Mouse (Mus musculus) embryonic stem cell, embryonic (primary cell): ENCODE measurements around the gene Auts2.

ENCODE experiments used
- CTCF ChIA-PET, 4 experiments: fragments of 300-600 bp in 2 of 4; fragments of 350-600 bp in 2 of 4; sonication (Branson Sonifier 250); formaldehyde crosslinking; loops; one replicate each; lab custom pipeline; 2022; ENCODE audit warnings: inconsistent platforms in 2 of 4; lab: Charles Lee
- POLR2A ChIA-PET, 4 experiments: fragments of 300-600 bp in 2 of 4; fragments of 350-600 bp in 2 of 4; sonication (Branson Sonifier 250); formaldehyde crosslinking; loops; one replicate each; lab custom pipeline; 2022; ENCODE audit warnings: antibody characterized with exemption in 4 of 4, inconsistent platforms in 1 of 4; lab: Charles Lee

The Auts2 gene

DNA sequence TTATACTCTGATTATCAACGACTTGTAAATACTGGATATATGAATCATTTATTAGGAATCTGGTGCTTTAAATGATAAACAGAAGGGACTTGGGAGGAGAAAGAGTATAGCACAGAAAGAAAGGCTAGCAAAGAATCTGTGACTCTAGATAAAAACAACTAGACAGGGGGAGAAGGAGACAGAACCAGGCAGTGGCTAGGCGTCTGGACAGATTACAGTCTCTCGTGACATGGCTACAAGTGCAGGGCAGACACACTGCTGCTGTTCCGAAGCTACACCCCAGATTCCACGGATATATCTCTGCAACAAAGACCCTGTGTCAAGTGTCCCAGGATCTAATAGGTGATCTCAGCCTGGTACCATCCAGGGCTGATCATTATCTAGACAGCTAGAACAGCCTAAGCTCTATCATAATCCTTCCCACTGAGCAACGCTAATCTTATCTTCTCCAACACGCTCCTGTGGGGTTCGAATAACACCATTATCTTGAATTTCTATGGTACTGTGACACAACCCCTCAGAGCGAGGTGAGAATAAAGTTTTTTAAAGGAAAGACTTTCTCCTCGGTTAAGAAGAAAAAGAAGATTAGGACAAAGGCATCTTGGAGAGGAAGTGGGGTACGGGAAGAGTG, 63.8 kb downstream of the Auts2 start:
- ChIA-PET CTCF (interaction anchor here in 1 of 4 experiments (0.6 kb wide), 1 partner anchor 1046 kb away, joined by 3 read pairs; no protein-coding TSS in a partner anchor), POLR2A (interaction anchor here in 1 of 4 experiments (0.8 kb wide), 1 partner anchor 66 kb away, joined by 3 read pairs; no protein-coding TSS in a partner anchor)

DNA sequence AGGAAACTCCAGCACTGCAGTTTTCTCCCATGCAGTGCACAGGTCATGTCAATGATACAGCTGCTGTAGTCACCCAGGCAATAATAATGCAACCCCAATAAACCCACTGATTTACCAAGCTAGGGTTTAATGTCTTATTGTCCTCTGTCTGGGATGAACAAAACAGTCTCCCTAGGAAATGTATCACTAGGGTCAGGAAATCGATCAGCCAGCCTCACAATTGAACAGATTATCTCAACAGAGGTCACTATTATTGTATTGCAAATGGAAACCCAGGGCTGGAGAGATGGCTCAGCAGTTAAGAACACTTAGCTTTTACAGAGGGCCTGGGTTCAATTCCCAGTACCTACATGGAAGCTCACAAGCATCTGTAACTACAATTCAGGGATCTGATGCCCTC, 65.6 kb downstream of the Auts2 start:
- ChIA-PET CTCF (no interaction called here), POLR2A (interaction anchor here in 1 of 4 experiments (0.9 to 1.6 kb wide), 2 partner anchors 12 to 40 kb away, joined by 3 to 4 read pairs; no protein-coding TSS in a partner anchor)

DNA sequence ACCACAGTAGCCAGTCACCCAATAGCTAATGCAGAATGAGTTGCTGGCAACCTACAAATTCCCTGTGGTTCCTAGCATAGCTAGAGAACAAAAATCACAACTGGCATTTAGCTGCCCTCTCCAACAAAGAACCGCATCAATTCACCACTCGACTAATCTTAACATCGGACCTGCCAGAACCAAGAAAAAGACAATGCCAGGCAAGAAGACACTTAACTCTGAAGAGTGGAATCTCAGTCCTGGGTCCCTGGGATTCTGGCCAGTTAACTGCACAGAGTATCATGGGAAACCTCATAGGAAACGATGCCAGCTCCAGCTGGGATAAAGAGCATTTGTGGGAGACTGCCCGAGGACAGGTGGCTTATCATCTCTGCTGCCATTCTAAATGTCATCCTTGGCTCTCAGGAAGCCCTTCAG, 70.2 kb downstream of the Auts2 start:
- ChIA-PET POLR2A (interaction anchor here in 1 of 4 experiments (1.1 kb wide), 1 partner anchor 11 kb away, joined by 3 read pairs; no protein-coding TSS in a partner anchor), CTCF (interaction anchor here in 1 of 4 experiments (0.6 kb wide), 1 partner anchor 28 kb away, joined by 7 read pairs; no protein-coding TSS in a partner anchor)

DNA sequence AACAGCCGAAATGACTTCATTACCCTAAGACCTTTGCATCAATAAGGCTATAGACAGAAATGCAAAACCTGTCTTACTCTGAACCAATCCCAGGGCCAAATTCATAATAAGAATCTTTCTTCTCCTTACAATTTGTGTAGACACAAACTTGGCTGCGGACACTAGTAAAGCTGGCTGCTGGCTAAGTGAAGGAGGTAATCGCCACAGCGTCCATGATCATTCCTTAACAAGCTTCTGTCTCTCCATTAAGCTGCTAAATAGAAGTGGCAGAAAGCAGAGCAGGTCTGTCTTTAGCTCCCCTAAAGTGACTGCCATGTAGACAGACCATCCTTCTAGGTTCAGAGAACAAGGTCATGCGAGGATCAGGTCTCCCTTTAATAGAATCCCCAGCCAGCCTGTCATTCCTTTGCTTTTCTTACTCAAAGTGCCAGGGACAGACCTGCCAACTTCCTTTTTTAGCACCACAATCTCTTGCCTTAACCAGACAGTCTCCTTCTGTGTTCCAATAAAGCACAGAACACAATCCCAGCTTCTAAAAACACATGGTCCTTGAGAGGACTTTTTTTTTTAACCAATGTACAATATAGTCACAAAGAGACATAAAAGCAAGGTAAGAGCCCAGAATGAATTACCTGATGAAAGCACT, 70.8 kb downstream of the Auts2 start:
- POLR2A ChIA-PET = no interaction called here

DNA sequence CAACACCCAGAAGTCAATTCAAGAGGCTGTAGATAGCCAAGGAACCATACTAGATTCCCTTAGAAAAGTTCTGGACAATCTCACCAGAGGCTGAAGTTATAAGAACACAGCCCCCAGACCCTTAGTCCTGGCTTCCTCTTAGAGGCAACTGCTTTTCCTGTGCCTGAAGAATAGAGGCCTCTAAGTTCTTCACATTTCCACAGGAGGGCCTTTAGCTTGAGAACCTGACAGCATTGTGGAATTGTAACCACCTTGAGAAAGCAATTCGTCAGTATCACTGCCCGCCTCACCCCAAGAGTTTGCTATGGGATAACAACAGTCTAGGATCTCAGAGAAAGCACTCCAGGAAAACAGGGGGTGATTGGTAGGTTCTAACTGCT, 75.8 kb downstream of the Auts2 start:
- CTCF ChIA-PET = no interaction called here
- POLR2A ChIA-PET = no interaction called here

More for the DNA sequence above, 70.8 kb downstream of the Auts2 start:
- CTCF ChIA-PET = no interaction called here

DNA sequence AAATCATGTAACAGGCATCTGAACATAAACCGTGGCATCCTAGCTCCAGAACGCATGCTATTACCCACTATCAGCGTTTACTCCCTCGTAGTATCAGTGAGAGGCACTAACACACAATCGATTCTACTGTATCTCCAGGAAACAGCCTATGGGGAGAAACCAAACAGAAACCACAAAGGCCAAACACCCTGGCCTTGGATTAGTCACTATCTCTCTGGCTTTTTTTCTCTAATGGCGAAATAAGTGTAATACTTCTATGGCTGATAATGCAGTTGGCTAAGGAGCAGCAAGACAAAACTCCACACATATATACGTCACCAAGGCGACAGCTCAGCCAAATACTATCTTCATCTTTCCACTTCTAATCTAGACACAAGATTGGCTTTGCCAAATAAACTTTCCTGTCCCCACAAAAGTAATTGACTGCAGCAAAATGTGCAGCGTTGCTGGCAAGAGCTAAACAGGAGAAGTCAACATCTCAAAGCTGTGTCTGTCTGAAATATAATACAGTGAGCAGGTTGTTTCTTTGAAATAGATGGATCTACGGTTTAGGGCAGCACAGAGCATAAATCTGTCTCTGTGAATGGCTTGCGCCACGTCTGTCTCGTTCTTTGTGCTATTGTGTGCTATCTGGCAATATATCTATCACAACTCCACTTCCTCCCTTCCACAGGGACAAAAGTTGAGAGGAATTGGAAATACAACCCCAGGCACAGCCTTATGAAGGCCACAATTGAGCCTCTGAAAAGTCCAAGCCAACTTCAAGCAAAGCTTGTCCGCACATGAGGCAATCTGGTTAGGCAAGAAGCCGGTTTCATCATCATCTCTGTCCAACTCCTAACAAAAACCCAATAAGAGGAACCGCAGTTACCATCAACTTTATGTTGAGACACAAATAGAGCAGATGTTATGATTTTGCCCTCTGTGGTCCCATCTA, 76.4 kb downstream of the Auts2 start:
- ChIA-PET CTCF (no interaction called here), POLR2A (no interaction called here)

DNA sequence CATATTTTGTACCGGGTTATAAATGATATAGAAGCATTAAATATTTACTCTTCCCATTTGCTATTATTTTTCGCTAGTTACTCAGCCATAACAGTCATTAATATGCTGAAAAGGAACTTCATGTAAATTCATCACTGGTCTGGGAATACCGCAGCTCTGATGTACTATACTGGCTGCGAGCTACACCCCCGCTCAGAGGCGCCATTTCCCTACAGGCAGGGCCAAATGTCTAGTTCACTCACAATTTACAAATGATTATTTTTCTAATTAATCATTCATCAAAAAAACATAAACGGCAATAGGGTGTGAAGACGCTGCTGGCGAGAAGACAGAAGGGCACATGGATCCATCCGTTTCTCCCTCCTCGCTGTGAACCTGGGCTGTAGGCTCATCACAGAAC, 80.6 kb downstream of the Auts2 start:
- ChIA-PET CTCF (no interaction called here), POLR2A (interaction anchor here in 1 of 4 experiments (1.5 kb wide), 1 partner anchor 11 kb away, joined by 3 read pairs; no protein-coding TSS in a partner anchor)

DNA sequence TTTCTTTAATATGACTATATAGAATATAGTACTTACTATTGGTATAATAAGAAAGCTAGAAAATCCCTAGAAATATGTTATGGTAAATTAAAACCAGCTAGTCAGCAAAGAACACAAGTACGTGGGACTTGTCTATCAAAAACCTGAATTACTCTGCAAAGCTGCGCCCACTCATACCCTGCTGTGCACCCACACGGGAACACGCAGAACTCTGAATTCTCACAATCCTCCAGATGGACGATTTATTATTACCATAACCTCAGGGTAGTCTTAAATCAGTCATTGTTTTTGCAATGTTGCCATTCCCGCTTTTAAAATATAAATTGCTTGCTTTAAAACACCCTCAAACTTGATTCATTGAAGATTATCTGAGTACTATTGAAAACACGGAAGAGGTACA, 84.6 kb downstream of the Auts2 start:
- ChIA-PET CTCF (no interaction called here), POLR2A (interaction anchor here in 1 of 4 experiments (0.6 kb wide), 1 partner anchor 45 kb away, joined by 3 read pairs; no protein-coding TSS in a partner anchor)

DNA sequence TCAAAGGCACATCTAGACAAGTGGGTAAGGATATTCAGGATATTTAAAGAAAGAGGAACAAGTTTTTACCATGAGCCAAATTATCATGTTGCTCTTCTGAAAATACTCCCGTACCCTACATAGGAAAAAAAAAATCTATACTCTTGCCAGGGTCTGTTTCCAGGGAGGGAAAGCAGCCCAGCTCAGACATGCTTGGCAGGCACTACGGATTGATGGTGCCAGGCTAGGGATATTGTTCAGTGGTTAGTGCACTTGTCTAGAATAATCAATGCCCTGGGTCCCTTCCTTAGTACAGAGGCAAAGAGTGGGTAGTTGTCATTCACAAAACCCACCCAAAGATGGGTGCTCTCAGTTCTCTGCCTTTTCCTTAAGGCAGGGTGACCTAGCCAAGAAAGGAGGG, 90.8 kb downstream of the Auts2 start:
- ChIA-PET CTCF (no interaction called here), POLR2A (no interaction called here)

DNA sequence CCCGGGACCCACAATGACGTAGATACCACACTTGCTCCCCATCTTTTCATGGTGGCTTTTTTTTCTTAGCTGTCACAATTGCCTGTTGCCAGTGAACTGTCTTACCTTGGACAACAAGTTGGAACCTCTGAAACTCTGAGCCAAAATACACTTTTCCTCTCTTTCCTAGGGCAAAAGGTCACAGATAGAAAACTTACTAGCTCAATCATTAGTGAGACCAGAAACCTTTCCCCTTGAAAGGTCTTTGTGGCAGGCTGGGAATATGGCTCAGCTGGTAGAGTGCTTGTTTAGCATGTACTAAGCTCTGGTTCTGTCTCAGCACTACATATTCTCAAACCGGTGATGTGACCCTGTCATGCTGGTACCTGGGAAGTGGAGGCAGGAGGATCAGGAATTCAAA, 93.1 kb downstream of the Auts2 start:
- POLR2A ChIA-PET = no interaction called here
- CTCF ChIA-PET = no interaction called here

DNA sequence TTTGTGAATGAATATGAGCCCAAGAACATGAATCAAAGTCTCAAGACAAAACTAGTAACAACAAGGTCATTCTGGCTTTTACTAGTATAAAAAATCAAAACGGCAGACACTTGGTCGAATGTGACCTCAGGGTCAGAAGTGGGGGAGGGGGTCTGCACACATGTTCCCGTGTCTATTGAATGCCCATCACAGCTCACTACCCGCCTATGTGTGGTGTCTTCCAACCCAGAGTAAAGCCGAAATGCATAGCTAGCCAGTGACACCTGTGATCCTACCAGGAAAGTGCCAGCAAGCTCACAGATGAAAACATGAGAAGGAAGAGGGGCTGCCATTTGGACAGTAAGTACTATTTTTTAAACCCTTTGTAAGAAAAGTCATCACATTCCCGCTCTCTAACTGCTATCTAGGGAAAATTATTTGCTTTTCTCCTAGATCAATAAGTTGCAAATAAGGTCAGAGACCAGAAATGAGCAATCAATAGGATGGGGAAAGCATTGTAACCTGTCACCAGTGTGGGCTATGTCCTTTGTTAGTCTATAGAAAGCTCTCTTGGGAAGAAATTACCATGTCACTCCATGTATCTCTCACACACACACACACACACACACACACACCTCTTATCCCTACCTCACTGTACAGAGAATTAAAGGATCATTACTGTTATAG, 94.6 kb downstream of the Auts2 start:
- CTCF ChIA-PET = interaction anchor here in 1 of 4 experiments (0.6 kb wide), 1 partner anchor 393 kb away, joined by 3 read pairs; no protein-coding TSS in a partner anchor
- POLR2A ChIA-PET = no interaction called here

DNA sequence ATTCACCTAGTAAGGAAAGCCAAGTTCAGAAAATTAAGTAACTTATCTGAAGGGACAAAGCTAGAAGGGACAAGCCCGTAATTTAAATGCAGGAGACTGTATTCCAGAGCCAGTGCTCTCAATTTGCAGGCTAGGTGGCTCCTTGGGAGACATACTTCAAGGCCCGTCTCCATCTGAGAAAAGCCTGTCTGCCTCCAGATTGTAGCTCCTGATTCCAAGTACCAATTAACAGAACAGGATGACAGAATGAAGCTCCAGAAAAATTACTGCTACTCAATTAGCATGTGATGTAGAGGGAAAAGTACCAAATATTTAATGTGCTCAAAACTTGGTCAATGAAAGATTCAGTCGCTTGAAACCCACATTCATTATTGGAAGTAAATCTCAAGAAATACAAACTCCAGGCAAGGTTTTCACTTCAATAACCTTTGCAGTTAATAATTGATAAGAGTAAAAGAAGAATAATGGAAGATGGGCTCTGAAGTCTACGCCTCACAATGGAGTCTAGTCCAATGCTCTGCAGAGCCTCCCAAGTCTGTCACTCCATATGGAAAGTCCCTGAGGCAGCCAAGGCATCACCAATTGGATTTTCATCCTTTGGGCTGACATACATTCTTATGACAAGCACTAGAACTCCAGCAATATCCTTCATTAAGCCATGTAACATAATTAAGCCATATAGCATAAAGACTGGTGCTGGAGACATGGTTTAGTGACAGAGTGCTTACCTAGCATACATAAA, 97.8 kb downstream of the Auts2 start:
- ChIA-PET POLR2A (no interaction called here), CTCF (no interaction called here)

DNA sequence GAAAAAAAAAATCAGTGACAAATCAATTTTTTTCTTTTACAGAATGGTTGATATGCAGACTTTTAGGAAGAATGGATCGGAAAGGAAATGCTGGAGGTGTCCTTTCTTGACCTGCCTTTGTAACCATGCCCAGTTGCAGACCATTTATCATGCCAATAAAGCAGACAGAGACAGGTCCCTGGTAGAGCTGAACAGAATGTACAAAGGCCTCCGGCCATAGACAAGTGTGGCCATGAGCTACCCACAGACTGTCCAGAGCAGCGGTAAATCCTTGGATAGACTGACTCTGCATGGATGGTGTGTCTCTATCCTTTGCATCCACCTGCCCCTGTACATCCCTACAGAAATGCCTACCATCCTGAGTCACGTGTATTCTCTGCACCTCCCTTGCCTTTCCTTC, 100.2 kb downstream of the Auts2 start:
- ChIA-PET POLR2A (no interaction called here), CTCF (interaction anchor here in 1 of 4 experiments (0.5 kb wide), 1 partner anchor 73 kb away, joined by 5 read pairs; no protein-coding TSS in a partner anchor)

DNA sequence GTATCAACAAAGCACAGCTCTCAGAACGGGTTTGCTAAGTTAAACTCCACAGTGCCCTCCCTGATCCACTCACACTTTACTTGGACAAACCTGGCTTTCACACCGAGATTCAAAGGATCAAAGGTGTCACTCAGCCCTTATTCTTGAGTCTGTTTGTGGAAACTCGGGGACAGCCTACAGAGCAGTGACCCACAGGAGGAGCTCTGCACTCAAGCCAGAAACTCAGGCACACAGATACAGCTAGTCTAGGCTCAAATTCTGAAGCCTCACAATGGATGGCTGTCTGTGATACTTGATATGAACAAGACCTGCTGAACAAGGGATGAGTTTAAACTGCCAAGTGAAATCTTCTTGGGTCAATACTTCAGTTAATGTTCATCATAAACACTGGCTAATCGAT, 104.7 kb downstream of the Auts2 start:
- CTCF ChIA-PET = no interaction called here
- POLR2A ChIA-PET = interaction anchor here in 1 of 4 experiments (0.9 kb wide), 1 partner anchor 8 kb away, joined by 3 read pairs; no protein-coding TSS in a partner anchor

DNA sequence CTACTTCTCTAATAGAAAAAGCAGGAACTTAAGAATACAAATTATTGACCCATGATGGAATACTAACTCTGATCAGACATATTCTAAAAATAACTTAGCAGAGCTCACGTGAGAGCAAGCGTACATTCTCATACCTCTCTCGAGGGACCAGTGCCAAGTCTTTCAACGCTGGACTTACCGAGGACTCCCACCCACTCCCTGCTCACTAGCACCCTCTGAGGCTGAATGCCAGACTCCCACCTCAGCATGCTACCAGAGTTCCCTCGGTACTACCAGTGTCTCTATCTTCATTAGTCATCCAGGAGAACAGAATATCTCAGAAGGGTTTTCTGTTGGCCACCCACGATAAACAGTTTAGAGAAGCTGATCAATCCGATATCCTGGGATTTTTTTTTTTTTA, 105.2 kb downstream of the Auts2 start:
- ChIA-PET CTCF (no interaction called here), POLR2A (interaction anchor here in 1 of 4 experiments (0.9 kb wide), 1 partner anchor 8 kb away, joined by 3 read pairs; no protein-coding TSS in a partner anchor)

DNA sequence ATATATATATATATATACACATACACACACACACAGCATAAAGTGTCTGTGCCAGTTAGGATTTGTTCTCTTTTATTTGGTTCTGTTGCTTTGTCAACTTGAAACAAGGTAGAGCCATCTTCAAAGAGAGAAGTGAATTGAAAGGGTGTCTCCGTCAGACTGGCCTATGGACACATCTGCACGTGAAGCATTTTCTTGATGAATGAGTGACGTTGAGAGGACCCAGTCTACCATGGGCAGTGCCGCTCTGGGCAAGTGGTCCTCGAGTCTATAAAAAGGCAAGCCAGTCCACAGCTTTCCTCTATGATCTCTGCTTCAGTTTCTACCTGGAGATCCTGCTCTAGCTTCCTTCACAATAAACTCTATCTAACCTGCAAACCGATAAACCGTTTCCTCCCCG, 105.7 kb downstream of the Auts2 start:
- POLR2A ChIA-PET = no interaction called here
- CTCF ChIA-PET = interaction anchor here in 1 of 4 experiments (0.6 kb wide), 1 partner anchor 1733 kb away, joined by 3 read pairs; no protein-coding TSS in a partner anchor

DNA sequence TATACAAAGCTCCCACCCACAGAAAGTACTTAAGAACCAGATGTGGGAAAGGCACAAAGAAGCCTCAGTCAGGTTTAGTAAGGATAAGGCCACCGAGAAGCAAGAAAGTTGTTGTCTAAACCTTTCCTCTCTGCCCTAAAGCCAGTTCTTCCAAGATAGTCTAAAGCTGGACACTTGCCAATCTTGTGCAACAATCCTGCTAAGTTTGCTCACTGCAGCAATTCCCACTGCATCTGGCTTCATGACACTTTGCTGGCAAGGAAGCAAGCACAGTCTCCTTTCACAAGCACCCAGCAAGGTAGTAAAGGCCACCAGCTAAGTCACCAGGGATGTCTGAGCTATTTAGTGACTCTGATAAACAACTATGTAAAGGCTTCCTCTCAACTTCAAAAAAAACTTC, 106.2 kb downstream of the Auts2 start:
- ChIA-PET CTCF (interaction anchor here in 1 of 4 experiments (0.6 kb wide), 1 partner anchor 1733 kb away, joined by 3 read pairs; no protein-coding TSS in a partner anchor), POLR2A (no interaction called here)

DNA sequence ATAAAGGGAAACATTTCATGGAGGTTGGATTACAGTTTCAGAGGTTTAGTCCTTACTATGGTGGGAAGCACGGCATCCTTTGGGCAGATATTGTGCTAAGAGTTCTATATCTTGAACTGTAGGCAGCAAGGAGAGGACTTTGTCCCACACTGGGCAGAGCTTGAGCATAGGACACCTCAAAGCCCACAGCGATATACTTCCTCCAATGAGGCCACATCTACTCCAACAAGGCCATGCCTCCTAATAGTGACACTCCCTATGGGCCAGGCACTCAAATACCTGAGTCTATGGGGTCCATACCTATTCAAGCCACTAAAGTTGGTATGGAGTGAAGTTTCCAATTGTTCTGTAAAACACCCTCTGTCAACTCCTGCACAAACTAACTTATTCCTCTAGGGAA, 106.7 kb downstream of the Auts2 start:
- ChIA-PET CTCF (no interaction called here), POLR2A (no interaction called here)
